Mouse (Mus musculus) cerebellum, adult (tissue): ENCODE results near the gene Sgpp2.

Experiments
- ATAC-seq: cut with Nextera tagmentation; 2 replicates; pipeline ENCODE4 v1.9.2; 2017; ENCODE audit warnings: mild to moderate bottlenecking, moderate library complexity, mixed read lengths; ENCODE audit not compliant: insufficient number of reproducible peaks, low FRiP score, low TSS enrichment

Gene Sgpp2

GRCm38 (mm10) chr1:78310021-78310752, at the start of gene Sgpp2:
TSS of gene Sgpp2 (plus strand) at chr1:78310345.
- peak; percentile 68 for ATAC-seq

- no peak for ATAC-seq
Measured at GRCm38 (mm10) chr1:78267519-78267918, 42.6 kb upstream of the Sgpp2 start.

DNA sequence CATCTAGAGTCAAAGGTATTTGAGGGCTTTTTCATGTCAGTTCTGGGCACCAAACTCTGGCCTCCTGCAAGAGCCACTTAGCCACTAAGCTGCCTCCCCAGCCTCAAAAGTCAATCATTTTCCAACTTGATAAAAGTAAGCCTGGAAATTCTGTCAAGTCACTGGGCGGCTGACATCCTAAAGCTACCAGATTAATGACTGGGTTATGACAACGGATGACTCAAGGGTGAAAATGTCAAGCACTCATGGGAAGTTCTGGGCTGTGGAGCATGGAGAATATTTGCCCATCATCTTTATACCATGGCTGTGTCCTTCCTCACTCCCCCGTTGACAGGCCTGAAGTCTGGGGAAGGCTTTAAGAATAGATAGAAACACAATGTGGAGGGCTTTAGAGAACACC, 37.2 kb upstream of the Sgpp2 start:
- no peak for ATAC-seq

GRCm38 (mm10) chr1:78279128-78279527, 31.0 kb upstream of the Sgpp2 start:
- no peak for ATAC-seq

DNA sequence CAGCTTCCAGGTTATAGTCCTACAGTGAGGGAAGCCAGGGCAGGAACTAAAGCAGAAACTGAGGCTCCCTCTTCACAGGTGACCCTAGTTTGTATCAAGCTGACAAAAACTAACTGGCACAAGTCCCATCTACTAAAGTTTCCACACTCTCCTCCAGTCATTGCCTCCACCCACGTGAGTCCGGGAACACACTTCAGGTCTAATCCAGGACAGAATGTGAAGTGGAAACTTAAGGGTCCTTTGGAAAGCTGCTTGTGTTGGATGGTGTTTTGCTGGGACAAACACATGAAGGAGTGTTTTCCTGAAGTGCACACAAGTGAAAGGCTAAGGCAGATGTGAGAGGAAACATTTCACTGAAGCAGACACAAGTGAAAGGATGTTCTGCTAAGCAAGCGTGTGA, 17.7 kb upstream of the Sgpp2 start:
- no peak for ATAC-seq

DNA sequence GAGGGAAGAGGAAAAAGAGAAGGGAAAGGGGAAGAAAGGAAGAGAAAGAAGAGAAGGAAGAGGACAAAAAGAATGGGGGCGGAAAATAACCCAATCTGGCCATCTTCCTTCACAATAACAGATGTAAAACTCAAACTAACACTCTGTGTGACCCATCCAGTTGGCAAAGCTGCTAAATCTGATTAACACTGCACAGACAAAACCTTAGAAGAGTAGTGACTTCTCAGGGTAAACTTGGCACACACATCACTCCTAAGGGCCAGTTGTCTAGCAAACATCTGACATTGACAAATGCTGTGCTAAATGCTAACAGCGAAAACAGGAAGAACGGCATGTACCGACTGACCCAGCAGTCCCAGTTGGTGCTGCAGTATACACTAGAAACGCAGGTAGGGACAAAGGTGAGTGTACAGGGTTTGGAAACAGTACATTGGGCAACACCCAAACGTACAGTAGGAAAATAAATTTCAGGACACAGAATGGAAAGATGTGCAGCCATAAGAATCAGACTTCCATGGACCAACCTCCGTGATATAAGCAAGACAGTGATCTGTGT, 10.4 kb upstream of the Sgpp2 start:
- ATAC-seq: no peak

DNA sequence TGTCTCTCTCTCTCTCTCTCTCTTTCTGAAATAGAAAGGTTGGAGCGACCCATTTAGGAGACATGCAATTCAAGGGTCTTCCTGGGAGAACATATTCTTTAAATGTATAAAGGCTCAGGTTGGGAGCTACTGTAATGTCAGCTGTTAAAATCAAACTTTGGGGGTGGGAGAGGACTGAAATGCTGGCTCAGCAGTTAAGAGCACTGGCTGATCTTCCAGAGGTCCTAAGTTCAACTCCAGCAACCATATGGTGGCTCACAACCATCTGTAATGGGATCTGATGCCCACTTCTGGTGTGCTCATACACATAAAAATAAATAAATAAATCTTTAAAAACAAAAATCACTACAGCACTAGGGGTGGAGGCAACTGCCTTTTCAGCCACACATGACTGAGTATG, 1.5 kb upstream of the Sgpp2 start:
- no peak for ATAC-seq

DNA sequence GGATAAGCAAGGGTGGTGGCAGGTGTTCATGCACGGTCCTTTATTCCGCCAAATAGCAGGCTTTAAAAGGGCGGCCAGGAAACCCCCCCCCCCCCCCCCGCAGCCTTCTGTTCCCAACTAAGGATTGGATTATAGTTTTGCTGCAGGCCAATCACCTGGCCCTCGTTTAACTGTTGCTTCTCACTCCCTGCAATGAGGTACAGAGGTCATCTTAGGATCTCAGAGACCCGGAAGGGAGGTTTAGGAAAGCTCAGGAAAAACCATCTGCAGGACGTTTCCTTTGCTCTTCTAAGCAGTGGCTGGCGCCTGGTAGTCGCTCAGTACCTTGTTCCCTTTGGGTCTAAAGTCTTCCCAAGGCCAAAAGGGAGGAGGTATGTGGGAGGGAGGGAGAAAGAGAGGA, 865 bp upstream of the Sgpp2 start:
- peak; percentile 6; the same call in 1 of the 2 replicates for ATAC-seq

DNA sequence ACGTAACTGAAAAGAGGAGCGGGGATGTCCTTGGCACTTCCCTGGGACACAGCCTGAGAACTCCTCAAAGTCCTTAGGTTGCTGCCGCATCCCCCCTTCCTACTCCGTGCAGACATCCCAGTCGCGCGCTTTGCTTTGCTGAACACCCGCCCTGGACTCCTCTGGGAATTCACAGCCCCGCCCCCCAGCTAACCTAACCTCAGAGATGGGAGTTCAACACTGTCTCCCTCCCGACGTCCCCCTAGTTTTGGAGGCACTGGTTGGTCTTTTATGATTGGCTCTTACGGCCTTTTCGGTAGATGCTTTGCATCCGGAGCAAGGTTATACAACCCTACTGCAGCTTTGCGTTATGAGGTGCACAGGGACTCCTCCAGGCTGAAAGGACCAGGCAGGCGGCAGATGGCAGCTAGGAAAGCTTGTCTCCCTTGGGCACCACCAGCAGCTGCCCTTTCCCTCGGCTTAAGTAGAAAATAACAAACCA, 756 bp downstream of the Sgpp2 start:
- ATAC-seq: peak; percentile 88

DNA sequence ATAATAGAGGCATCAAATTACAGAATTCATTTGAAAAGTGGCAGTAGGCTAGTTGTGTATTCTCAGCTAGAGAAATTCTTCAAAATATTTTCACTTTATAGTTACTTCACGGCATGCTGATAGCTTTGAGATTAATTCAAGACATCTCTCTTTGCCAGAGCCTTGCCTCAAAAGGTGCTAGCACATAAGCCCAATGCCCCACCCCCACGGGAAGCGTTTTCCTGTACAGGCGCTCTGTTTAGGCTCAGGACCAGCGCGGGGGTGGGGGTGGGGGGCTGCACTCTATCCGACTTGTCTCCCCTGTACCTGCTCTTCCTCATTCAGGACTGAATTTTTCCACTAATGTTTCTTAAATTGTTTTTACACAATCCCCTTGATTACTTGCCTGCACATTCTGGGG, 1.3 kb downstream of the Sgpp2 start:
- no peak for ATAC-seq

DNA sequence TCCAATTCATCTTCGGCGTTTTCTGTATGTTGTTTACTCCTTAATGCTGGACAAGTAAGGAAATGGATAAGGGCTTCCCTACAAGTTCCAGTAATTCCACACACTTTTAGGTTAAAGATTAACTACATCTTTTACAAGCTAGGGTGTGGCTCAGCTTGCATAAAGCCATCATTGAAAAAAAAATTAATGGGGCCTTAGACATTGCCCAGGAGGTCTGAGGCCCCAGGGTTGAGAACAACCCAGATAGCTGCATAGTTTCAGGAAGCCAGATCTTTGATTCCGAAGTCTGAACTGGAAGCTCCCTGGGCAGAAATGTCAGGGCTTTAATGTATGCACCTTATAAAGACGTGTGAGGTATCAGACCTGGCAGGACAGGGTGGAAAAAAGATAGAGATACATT, 2.8 kb downstream of the Sgpp2 start:
- no peak for ATAC-seq

DNA sequence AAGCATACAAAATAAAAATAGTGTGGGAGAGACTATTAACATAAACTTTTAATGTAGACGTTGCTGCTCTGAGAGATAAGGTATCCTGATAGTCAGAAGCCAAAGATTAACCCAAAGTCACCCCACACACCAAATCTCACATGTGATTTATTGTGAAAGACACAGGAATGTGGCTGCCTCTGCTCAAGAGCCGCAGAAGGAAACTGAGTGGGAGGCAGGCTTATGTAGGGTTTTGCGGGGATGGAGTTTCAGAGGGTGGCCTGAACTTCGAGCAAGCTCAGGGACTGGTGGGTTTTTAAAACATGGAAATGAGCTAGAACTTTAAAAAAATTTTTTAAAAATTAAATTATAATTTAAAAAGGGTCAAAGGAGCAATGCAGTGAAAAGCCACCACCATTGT, 3.8 kb downstream of the Sgpp2 start:
- no peak for ATAC-seq

DNA sequence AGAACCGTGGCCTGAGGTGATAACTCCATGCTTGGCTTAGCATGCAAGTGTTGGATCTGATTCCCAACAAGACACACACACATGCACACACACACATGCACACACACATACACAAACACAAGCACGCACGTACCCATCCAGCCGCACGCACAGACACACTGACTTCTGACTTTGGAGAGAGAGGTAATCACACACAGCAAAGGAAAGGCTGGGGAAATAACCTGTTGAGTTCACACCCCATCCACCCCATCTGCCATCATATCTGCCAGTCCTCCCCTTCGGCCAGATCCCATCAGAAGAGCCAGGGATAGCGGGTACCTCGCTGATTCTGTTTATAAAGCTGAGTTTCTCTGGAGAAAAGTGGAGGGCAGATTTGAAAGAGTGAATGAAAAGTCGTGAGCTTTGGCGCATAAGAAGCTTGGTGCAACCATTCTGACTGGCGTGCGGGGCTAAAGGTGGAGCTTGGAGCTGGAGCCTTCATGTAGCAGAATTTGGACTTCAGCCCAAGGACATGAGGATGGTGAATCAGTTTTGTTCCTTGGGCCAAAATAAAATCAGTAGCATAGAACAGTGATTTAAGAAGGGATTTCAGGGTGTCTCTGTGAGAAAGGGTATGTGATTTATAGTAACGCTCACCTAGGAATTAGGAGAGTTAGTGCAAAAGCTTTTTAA, 8.1 kb downstream of the Sgpp2 start:
- ATAC-seq: peak; percentile 60; the same call in 1 of the 2 replicates

- ATAC-seq: no peak
Measured at GRCm38 (mm10) chr1:78320291-78320690, 10.1 kb downstream of the Sgpp2 start.

DNA sequence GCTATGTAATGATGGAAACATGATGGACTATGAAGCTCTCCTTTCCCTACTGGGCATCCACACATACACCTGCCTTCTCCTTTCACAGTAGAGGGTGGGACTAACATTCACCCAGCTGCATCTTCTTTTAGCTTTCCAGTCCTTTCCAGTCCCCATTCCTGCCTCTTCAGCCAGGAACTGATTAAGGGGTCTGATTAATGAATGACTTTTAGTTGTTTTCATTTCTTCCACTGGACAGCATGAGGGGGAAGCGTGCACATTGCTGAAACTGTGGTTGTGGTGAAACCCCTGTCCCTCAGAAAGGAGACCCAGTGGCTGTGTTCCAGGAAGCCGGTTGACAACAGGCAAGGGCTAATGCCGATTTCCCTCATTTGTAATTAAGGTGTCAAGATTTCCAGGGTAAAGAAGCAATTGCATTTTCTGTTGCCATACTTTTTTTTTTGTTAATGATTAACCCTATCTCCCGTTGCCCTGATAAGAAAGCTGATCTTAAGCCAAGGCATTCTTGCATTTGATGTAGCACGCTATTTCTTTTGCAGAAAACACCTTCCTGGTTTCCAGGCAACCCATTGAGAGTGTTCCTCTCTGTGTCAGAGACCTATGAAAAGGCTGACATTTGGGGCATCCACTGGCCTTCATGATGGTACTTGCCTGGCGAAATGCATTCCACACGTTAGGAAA, 12.1 kb downstream of the Sgpp2 start:
- no peak for ATAC-seq

- no peak for ATAC-seq
Measured at GRCm38 (mm10) chr1:78322844-78323243, 12.7 kb downstream of the Sgpp2 start.

- ATAC-seq: no peak
Measured at GRCm38 (mm10) chr1:78324044-78324443, 13.9 kb downstream of the Sgpp2 start.

DNA sequence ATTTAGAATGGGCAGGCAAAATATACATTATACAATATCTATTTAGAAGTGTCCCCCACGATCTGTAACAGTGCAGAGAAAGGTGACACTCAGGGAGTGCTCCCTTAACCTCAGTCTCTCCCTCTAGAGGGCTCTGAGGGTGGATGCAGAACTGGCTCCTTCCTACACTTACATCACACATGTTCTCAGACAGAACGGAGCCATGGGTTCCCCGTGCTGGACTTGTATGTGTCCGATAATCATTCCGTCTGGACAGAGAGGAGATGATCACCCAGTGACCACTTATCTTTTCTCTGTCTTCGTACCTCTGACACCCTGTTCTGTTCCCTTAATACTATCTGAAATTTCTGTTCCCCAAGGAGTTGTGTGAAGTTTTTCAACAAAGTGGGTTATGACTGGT, 15.7 kb downstream of the Sgpp2 start:
- ATAC-seq: no peak

DNA sequence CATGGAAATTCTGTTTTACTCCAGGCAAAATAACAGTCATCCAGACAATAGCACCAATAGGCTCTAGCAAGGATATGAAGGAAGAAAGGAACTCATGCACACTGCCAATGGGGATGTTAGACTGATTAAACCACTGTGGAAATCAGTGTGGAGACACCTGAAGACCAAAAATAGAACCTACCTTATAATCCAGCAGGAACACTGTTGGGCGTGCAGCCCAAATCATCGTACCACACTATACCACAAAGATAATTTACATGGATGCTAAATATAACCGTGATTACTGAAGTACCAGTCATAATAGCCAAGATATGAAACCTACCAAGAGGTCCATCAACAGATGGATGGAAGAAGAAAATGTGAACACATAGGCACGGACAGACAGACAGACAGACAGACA, 18.5 kb downstream of the Sgpp2 start:
- no peak for ATAC-seq

- 0 out of 2 replicates have a peak, but pooled peaks have one; percentile 36 for ATAC-seq
Measured at GRCm38 (mm10) chr1:78329861-78330260, 19.7 kb downstream of the Sgpp2 start.

- ATAC-seq: no peak
Measured at GRCm38 (mm10) chr1:78330620-78331158, 20.5 kb downstream of the Sgpp2 start.
